Mouse (Mus musculus) testis, postnatal 14 days (tissue): ENCODE results near the gene Pgbd1.
"Not testable (repeated sequence)": the region's sequence is repeated elsewhere in the genome, so short reads cannot be mapped to it uniquely, and the experiment has no call there.

Experiments
- DNase-seq: peaks from one replicate; pipeline ENCODE4 v3.0.0; 2021; ENCODE audit warnings: low spot score

The Pgbd1 gene

DNA sequence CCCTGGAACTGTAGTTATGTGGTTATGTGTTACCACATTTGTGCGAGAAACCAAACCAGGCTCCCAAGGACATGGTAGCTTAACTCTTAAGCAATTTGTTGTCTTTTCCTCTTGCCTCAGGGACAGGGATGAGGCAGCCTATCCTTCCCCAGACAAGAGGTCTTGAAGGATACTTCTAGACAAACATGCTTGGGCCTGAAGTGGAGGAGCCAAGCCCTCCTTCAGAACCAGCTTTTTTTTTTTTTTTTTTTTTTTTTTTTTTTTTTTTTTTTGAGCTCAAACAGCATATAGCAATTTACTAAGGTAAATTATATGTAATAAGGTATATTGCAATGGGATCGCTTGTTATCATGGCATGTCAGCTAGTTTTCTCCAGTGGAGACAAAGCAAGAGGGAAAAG lies 25.1 kb downstream of the Pgbd1 start:
- DNase-seq = no peak

DNA sequence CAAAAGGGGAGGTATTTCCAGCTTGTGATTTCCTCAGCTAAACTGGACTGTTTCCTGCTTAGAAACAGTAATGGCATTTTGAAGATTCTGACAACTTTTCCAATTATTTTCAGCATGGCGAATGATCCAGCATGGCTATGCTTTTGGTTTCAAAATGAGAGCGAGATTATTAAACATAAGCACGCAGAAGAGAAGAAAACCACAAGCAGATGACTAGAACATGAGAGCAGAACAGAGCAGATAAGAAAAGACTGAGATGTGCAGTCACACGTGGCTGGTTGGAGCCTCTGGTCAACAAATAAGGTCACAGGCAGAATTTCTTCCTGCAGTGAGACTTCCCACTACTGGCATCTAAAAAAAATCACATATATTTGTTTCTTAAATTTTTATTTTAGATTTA lies 25.6 kb downstream of the Pgbd1 start:
- no peak for DNase-seq

DNA sequence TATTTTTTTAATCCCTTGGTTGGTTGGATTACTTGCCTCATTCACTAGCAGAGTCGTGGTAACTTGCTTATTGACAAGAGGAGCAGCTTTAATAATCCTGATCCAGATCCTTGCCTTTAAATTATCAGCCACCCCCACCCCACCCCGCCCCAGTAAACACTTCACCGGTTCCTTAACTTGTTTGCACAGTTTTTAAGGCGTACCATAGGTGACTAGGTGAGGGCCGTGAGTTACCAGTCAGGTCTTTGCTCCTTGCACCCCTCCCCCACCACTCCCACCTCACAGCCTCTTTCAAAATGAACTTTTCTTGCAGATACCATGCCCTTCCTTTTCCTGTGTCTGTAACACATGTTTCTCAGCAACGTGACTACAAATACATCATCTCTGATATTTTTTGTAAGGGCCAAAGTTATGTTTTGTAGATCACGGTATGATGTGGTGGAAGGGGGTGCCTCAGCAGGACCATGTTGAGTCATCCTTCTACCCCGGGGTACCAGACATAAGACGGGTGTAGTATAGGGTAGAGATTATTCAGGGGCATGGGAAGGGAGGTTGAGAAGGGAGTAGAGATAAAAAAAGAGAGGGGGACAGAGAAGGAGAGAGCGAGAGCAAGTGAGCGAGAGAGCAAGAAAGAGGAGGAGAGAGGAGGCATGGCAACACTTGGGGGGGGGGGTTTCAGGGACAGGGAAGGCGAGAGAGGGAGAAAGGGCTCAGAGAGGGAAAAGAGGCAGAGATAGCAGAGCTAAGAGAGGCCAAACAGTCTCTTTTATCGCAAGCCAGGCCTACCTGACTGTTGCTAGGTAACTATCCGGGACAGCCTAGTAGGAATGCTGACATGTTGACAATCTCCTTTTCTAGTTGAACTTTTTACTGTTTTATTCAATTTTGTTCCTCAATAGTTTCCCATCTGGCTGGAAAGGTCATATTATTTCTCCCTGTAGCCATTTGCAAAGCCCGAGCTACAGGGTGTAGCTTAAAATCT lies 26.3 kb downstream of the Pgbd1 start:
- no peak for DNase-seq

DNA sequence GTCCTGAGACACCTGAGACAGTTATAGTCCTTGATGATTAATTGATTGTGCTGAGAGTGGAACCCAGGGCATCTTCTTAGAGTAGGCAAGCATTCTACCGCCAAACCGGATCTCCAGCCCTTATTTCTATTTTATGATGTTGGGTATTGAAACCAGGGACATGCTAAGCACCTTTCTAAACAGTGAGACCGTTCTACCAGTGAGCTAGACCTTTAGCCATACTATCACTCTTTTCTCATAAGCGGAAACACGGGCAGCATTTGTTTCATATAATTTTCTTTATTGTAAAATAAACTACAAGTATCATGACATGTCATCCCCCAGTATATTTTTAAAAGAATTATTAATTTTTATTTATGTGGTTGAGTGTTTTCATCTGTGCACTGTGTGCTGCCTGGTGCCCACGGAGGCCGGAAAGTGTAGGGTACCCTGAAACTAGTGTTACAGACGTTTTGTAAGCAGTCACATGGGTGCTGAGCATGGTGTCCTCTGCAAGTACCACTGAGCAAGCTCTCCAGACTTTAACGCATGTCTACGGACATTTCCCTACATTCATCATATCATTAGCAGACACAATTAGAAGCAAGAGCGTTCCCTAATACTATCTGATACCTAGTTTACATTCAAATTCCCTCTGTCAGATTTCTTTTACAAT lies 31.9 kb downstream of the Pgbd1 start:
- no peak for DNase-seq

DNA sequence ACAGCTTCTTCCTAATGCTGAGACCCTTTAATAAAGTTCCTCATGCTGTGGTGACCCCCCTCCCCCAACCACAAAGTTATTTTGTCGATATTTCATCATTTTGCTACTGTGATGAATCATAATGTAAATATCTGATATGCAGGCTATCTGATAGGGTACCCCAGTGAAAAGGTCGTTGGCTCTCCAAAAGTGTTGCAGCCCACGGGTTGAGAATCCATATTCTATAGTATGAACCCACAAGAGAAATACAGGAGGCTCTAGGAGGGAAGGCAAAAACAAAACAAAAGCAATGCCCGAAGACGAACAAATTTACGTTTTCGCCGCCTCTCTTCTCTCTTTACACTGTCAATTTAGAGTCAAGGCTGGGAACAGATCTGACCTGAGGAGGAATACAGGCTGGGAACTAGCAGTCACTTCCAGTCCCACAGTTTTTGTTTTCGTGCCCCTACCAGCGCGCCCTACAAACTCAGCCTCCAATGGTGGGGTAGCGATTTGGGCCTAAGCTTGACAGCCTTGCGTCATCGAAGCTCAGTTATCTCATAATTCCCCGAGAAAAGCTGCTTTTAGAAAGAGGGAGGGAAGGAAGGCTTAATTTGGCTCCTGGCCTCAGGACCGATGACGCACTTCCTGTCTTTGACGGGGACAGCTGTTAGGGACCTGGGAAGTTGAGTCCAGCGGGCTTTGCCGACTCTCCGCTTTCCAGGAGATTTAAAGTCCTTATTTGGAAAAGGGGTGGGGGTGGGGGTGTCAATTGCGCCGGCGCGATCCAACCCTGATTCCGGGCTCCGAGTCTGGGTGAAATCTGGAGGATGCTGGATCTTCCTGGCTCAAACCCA lies 32.7 kb downstream of the Pgbd1 start:
- peak; percentile 80 for DNase-seq

DNA sequence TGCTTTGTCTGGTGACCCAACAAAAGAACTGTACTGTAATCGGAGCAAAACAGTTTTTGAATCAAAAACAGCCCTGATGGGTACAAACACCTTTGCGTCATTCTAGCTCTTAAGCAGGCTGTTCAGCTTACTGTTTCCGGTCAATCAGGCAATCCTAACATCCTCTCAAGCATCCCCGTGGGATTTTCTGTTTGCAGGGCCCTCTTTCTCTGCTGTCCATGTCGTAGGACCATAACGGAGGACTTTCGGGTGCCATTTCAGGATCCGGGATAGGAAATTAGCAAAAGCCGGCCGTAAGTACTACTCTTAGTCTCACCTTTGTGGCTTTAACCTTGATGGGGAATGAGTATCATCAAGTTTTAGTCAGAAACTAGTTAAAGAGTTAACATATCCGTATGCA lies 33.5 kb downstream of the Pgbd1 start:
- DNase-seq = no peak

DNA sequence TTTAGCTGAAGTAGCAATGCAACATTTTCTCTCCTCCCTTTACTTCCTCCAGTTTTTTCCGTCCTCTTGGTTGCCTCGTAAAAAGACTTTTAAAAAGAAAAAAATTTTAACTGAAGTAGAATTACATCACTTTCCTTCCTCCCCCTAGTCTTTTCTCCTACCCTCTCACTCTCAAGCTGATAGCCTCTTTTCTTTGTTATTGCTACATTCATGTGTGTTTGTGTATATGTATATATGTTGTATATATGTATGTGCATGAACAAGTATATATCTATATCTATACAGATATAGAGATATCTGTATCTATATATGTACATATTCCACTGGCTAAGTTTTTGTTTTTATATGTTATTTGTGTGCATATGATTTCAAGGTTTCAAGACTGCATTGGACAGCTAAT lies 38.0 kb downstream of the Pgbd1 start:
- DNase-seq = no peak

DNA sequence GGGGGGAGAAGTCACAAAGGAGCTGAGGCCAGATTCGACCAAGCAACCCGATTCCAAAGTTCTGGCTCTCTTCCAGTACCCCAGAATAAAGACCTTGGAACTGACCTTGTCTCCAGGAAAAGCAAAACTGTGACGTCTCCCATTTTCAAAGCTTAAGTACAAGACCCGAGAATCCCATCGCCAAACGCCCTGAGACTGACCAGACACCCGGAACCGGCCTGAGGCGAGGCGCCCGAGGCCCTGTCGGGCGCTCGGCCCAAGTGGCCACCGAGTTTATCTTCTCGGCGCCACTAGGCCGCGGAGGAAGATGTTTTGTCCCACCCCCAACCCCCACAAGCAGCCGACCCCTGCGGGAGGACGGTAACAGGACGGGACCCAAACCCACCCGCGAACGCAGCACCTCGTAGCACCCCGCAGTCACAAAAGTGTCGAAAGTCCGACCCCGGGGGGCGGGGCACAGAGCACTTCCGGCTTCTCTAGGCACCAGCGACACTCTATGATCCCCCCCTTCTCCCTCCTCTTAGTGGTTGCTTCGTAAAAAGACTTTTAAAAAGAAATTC lies 38.5 kb downstream of the Pgbd1 start, which contains the start of gene Zkscan3:
Gene Zkscan3 (minus strand): TSS at position 469 of the 560 bp plus-strand sequence.
- DNase-seq = peak; percentile 85

DNA sequence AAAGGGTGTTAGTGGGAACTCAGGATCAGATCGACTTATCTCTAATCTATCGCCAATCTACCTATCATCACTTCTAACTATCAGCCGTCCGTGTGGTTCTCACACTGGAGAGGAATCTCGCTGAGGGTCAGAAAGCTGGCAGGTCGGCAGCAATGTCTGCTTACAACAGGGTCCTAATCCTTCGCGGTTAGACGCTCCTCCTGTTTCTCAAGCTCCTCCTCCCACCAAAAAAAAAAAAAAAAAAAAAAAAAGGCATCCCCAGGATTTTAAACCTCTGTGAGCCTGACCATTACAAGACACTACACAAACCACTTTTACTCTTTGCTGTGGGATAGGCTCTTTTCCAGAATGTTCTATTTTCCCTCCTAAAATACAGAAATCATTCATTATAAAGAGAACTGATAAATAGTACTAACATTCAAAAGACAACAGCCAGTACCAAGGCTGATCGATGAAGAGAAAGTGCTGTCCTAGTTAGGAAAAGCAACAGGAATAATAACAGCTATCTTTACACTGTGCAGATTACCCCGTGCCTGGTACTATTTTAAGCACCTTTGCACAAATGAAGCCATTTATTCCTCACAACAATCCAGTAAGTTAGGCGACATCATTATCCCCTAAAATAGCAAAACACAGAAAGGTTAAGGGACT lies 39.1 kb downstream of the Pgbd1 start:
- DNase-seq = no peak

DNA sequence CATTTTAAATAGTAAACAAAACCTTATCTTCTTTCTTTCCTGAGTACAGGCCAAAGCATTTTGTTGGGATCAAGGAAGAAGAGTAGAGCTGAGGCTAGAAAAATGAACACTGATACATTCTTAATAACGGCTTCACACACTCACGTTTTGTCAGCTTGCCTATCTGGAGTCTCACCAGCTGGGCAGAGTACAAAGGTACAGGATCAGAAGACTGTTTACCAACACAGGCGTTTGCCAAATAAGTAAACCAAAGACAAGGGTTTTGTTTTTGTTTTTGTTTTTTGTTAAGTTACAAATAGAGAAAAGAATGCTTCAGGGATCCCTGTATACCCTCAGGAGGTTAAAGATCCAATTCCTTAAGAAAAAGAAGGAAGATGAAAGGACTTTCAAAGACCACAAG lies 39.7 kb downstream of the Pgbd1 start:
- no peak for DNase-seq

DNA sequence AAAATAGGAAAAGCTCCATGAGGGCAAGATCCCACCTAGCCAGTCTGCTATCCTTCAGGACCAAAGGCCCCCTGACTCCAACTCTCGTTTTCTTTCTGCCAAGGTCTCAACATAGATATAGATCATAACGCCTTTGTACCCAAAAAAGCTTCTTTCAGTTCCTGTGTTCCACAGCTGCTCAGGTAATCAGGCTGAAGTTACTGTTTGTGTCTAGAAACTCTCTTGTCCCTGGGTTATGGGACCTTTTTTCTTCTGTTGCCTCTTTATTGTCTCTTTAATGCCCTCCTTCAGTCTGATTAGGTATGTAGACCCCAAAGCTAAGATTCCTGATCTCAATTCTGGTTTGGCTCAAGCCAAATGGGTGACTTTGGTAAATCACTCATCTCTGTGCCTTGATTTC lies 43.4 kb downstream of the Pgbd1 start:
- DNase-seq = no peak

DNA sequence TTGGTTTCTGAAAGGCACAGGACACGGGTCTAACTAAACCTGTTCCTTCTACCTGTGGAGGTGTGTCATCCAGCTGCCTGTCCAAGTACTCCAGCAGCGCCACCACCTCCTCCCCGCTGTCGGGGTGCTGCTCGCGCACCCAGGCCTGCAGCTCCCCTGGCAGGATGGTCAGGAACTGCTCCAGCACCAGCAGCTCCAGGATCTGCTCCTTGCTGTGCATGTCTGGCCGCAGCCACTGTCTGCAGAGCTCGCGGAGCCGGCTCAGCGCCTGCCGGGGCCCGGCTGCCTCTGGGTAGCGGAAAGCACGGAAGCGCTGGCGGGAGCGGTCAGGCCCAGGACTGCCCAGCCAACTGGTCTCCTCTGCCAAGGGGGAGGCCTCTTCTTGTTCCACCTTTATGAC lies 44.8 kb downstream of the Pgbd1 start:
- DNase-seq = not testable (repeated sequence)

DNA sequence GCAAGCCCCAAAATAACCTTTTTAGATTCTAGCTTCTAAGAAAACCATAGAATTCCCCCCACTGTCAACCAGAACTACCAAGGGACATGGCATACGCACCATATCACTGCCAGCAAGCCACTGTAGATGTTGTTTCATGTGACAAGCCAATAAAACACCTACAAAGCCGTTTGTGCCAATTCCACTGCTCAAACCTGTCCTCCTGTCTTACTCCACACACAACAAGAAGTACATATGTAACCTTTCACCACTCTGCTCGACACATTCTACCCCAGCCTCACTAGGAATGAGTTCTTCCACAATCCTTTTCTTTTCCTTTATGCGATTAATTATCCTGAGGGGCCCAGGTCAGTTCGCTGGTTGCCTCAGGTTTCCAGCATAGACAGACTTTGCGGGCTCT lies 45.2 kb downstream of the Pgbd1 start:
- no peak for DNase-seq

DNA sequence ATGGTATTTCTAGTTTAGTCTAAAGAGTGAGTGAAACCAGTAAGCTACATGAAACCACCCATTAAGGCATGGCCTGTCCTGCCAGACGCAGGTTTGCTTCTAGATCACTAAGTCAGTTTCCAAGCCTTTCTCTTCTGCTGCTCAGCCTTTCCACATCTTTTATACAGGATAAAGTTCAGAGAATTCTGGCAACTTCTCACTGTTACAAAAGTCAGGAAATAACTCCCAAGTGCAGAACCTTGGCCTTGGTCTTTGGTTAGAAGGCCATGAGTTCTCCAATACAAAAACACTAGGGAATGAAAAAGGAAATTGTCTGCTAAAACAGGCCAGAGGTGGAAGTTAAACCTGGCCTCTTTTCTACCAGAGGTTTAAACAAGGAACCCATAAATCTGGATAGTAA lies 45.6 kb downstream of the Pgbd1 start:
- DNase-seq = no peak

DNA sequence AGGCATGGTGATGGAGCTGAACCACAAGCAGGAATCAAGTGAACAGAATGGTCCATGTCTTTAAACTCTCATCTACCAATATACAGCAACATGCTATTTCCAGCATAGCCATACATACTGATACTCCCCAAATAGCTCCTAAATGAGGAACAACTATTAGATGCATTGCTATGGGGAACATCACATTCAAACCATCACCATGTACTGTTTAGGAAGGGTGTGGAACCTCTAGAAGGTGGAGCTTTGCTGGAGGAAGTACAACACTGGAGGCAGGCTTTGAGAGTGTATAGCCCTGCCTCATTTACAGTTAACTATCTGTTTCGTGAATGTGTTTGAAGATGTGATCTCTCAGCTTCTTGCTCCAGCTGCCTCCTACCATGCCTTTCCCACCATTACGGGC lies 63.1 kb downstream of the Pgbd1 start:
- DNase-seq = no peak

DNA sequence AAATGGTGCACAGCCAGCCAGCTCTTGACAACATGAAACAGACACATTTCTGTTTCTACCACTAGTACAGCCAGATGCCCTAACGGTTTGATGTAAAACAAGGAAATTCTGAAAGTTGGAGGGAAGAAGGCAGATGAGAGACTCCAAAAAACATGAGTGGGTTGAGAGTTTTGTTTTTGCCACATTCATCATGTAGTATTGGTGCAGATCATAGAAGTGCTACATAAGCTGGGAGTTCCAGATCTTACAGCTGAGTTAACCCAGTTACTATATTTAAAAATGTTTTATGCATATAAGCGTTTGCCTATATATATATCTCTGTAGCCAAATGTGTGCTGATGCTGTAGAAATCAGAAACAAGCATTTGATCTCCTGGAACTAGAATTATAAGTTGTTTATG lies 68.2 kb downstream of the Pgbd1 start:
- no peak for DNase-seq
